9 mouse cellular contexts compared by ENCODE assay signal in the genomic region with DNA sequence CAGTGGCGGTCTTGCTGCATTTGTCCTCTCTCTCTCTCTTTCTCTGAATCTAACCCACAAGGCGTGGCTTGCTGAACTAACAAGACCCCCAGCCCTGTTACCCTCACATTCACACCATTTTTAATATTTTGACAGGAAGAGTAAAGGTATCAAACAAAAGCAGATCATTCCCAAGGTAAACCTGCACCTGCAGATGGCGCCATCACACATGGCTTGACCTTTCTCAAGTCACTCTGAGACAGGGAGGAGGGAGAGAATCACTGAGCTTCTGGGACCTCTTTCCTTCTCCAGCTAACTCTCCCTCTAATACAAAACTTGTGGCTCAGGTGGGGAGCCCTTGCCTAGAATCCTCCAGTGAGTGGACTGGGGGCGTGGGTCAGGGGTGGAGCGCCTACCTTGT. TPM values are rescaled to one million over a fixed set of nuclear protein-coding genes. Genes with fewer than 3 reads are reported as not detected.
A peak's percentile ranks its signal among the peaks of the same experiment; 100 is the strongest.
DNase-seq lines count a peak whose midpoint lies in the region; ATAC-seq and TF ChIP-seq lines count a peak whose summit lies in the region.
"Had no signal": no experiment of that assay in that cellular context is flagged by ENCODE, and none has a peak within 500 bp of the region (broad histone marks: within the 10 kb centered on the region; RNA-seq: fewer than 3 reads in every experiment).

No protein-coding gene starts in this region.

- no peaks in the 10 kb centered on the region for H3K9me3 ChIP-seq in forebrain, postnatal 0 days (ENCODE audit: low read length)
- H3K9me3 ChIP-seq in forebrain, embryonic 12.5 days, result no peaks in the 10 kb centered on the region
- H3K9me3 ChIP-seq: limb, embryonic 12.5 days had no signal

- WGBS in forebrain, postnatal 0 days, result 82% methylated on average over 5 of the region's 5 CpGs
- 72% methylated on average over 5 of the region's 5 CpGs for WGBS in forebrain, embryonic 12.5 days

- H3K4me2 ChIP-seq in forebrain, postnatal 0 days (ENCODE audit: low read depth), result no peak overlapping the region
- H3K4me2 ChIP-seq in forebrain, embryonic 12.5 days, result no peak overlapping the region
- H3K4me2 ChIP-seq: limb, embryonic 12.5 days had no signal

- no peak for ATAC-seq in forebrain, postnatal 0 days
- no peak for ATAC-seq in forebrain, embryonic 12.5 days (ENCODE audit: low FRiP score)
- no peak for ATAC-seq in activated CD4-positive, CD25-positive, alpha-beta regulatory T cell, adult 4 months

- peak; percentile 45 for TF ChIP-seq CTCF in forebrain, postnatal 0 days (IDR thresholded peaks at IDR 0.05; ENCODE audit: low read depth)

- peak; percentile 2 for DNase-seq in forebrain, postnatal 0 days
- DNase-seq in right cerebral cortex, postnatal 4 days, result peak; percentile 15
- DNase-seq in right cerebral cortex, postnatal 10 days (ENCODE audit: low spot score in 2 of 2), result no peak
- peak; percentile 71 for DNase-seq in embryo, embryonic 10.5 days (ENCODE audit: low spot score)
- DNase-seq in lung, postnatal 10 days, result peak; percentile 51
- no peak for DNase-seq in right cerebral cortex, adult 2 months (ENCODE audit: low spot score in 2 of 2)

- H3K27ac ChIP-seq in forebrain, postnatal 0 days (ENCODE audit: low read depth, low read length), result no peak overlapping the region
- no peak overlapping the region for H3K27ac ChIP-seq in forebrain, embryonic 12.5 days
- H3K27ac ChIP-seq: limb, embryonic 12.5 days had no signal

- H3K36me3 ChIP-seq in forebrain, postnatal 0 days (ENCODE audit: insufficient read depth), result peaks cover 74% of the 10 kb centered on the region
- H3K36me3 ChIP-seq in forebrain, embryonic 12.5 days (replicated peaks), result peaks cover 56% of the 10 kb centered on the region

- no peaks in the 10 kb centered on the region for H3K4me1 ChIP-seq in forebrain, postnatal 0 days (ENCODE audit: insufficient read depth)
- H3K4me1 ChIP-seq in forebrain, embryonic 12.5 days, result no peaks in the 10 kb centered on the region
- H3K4me1 ChIP-seq: limb, embryonic 12.5 days had no signal

- no peak overlapping the region for H3K4me3 ChIP-seq in forebrain, postnatal 0 days (ENCODE audit: low read depth, low read length)
- no peak overlapping the region for H3K4me3 ChIP-seq in forebrain, embryonic 12.5 days (replicated peaks)
- H3K4me3 ChIP-seq: limb, embryonic 12.5 days had no signal

- no peaks in the 10 kb centered on the region for H3K27me3 ChIP-seq in forebrain, postnatal 0 days (ENCODE audit: insufficient read depth, low read length)
- H3K27me3 ChIP-seq in forebrain, embryonic 12.5 days, result no peaks in the 10 kb centered on the region
- H3K27me3 ChIP-seq: limb, embryonic 12.5 days had no signal

- H3K9ac ChIP-seq in forebrain, postnatal 0 days, result no peak overlapping the region
- H3K9ac ChIP-seq in forebrain, embryonic 12.5 days, result no peak overlapping the region
- H3K9ac ChIP-seq: limb, embryonic 12.5 days had no signal

RNA-seq across cellular contexts. Expression of gene Use1, which starts 26.0 kb away (rescaled TPM):
- total RNA-seq in forebrain, postnatal 0 days (2014; rRNA removed), result 148 and 195 TPM in 2 replicates
- 124 and 140 TPM in 2 replicates for polyA plus RNA-seq in forebrain, postnatal 0 days (2015; fragmentation: Nextera tagmentation; extraction: Ambion mirVana)
- 76.7 and 77.1 TPM in 2 replicates for polyA plus RNA-seq in forebrain, embryonic 12.5 days (2016; fragmentation: Nextera tagmentation; extraction: Ambion mirVana)
- polyA plus RNA-seq in activated CD4-positive, CD25-positive, alpha-beta regulatory T cell, adult 4 months (2017; shearing (Covaris generic)), result 100 to 1,000 TPM; 302 to 322 TPM

RNA-seq across cellular contexts. Expression of gene Ocel1, which starts 30.5 kb away (rescaled TPM):
- 14.3 and 16.2 TPM in 2 replicates for total RNA-seq in forebrain, postnatal 0 days (2014; rRNA removed)
- 5.2 and 6.6 TPM in 2 replicates for polyA plus RNA-seq in forebrain, postnatal 0 days (2015; fragmentation: Nextera tagmentation; extraction: Ambion mirVana)
- polyA plus RNA-seq in forebrain, embryonic 12.5 days (2016; fragmentation: Nextera tagmentation; extraction: Ambion mirVana), result 3.2 and 4.4 TPM in 2 replicates
- polyA plus RNA-seq in activated CD4-positive, CD25-positive, alpha-beta regulatory T cell, adult 4 months (2017; shearing (Covaris generic)), result 1 to 10 TPM; 3.7 to 4.9 TPM

RNA-seq across cellular contexts. Expression of gene Nr2f6, which starts 41.1 kb away (rescaled TPM):
- 59.0 and 63.9 TPM in 2 replicates for total RNA-seq in forebrain, postnatal 0 days (2014; rRNA removed)
- polyA plus RNA-seq in forebrain, postnatal 0 days (2015; fragmentation: Nextera tagmentation; extraction: Ambion mirVana), result 26.0 and 28.9 TPM in 2 replicates
- 31.5 and 35.3 TPM in 2 replicates for polyA plus RNA-seq in forebrain, embryonic 12.5 days (2016; fragmentation: Nextera tagmentation; extraction: Ambion mirVana)
- polyA plus RNA-seq in activated CD4-positive, CD25-positive, alpha-beta regulatory T cell, adult 4 months (2017; shearing (Covaris generic)), result under 1 TPM in 1 of 2 experiments, not detected in 1; 0.45 TPM

RNA-seq across cellular contexts. Expression of gene Ushbp1, which starts 55.0 kb away (rescaled TPM):
- 3.5 and 5.6 TPM in 2 replicates for total RNA-seq in forebrain, postnatal 0 days (2014; rRNA removed)
- 4.2 and 4.5 TPM in 2 replicates for polyA plus RNA-seq in forebrain, postnatal 0 days (2015; fragmentation: Nextera tagmentation; extraction: Ambion mirVana)
- 3.2 and 4.6 TPM in 2 replicates for polyA plus RNA-seq in forebrain, embryonic 12.5 days (2016; fragmentation: Nextera tagmentation; extraction: Ambion mirVana)
- polyA plus RNA-seq in activated CD4-positive, CD25-positive, alpha-beta regulatory T cell, adult 4 months (2017; shearing (Covaris generic)), result under 1 TPM in 1 of 2 experiments, not detected in 1; 0.28 TPM

RNA-seq across cellular contexts. Expression of gene Babam1, which starts 56.0 kb away (rescaled TPM):
- 87.2 and 94.0 TPM in 2 replicates for total RNA-seq in forebrain, postnatal 0 days (2014; rRNA removed)
- polyA plus RNA-seq in forebrain, postnatal 0 days (2015; fragmentation: Nextera tagmentation; extraction: Ambion mirVana), result 98.9 and 107 TPM in 2 replicates
- 89.4 and 110 TPM in 2 replicates for polyA plus RNA-seq in forebrain, embryonic 12.5 days (2016; fragmentation: Nextera tagmentation; extraction: Ambion mirVana)
- polyA plus RNA-seq in activated CD4-positive, CD25-positive, alpha-beta regulatory T cell, adult 4 months (2017; shearing (Covaris generic)), result 10 to 100 TPM; 59.2 to 67.9 TPM

Comparison
In these comparisons a context has a peak if more than half of its experiments do, and no peak if none do; other contexts are left out.
1. DNase-seq: peak in forebrain, postnatal 0 days (single experiment), right cerebral cortex, postnatal 4 days (single experiment), embryo, embryonic 10.5 days (single experiment) and lung, postnatal 10 days (single experiment); none in right cerebral cortex, postnatal 10 days (0 of 2) and right cerebral cortex, adult 2 months (0 of 2).
2. RNA of gene Nr2f6, which starts 41.1 kb away (polyA plus RNA-seq): 31.5 to 35.3 TPM in forebrain, embryonic 12.5 days and 26.0 to 28.9 TPM in forebrain, postnatal 0 days; 0.45 TPM in activated CD4-positive, CD25-positive, alpha-beta regulatory T cell, adult 4 months; every median in the first group is over 10 times any median in the second.